Mouse (Mus musculus): ENCODE measurements around the gene Zfp706.

GRCm38 (mm10) chr15:37019434-37019833 is 11.9 kb upstream of the Zfp706 start:
- TF ChIP-seq ZNF384 (IDR thresholded peaks at IDR 0.05; ENCODE audit: low read depth, low read length) (no peak), ZC3H11A (IDR thresholded peaks at IDR 0.05; ENCODE audit: low read depth, low read length) (no peak), MAX (IDR thresholded peaks at IDR 0.05; ENCODE audit: low read length) (no peak), E2F4 (IDR thresholded peaks at IDR 0.05; ENCODE audit: borderline replicate concordance, low read depth, low read length) (no peak), CTCF (IDR thresholded peaks at IDR 0.05 in 2 of 3, conservative IDR thresholded peaks at IDR 0.05 in 1 of 3; ENCODE audit: control insufficient read depth in 1 of 3, insufficient read depth in 1 of 3, low read depth in 2 of 3, low read length in 3 of 3, poor library complexity in 1 of 3, severe bottlenecking in 1 of 3) (no peak), POLR2A (IDR thresholded peaks at IDR 0.05; ENCODE audit: control insufficient read depth in 1 of 2, insufficient read depth in 1 of 2, low read depth in 1 of 2, low read length in 2 of 2, poor library complexity in 1 of 2) (no peak), CHD2 (IDR thresholded peaks at IDR 0.05; ENCODE audit: low read length) (no peak), GATA1 (IDR thresholded peaks at IDR 0.05; ENCODE audit: low read depth, low read length) (peak; percentile 5; the same call in 1 of the 2 replicates), BHLHE40 (IDR thresholded peaks at IDR 0.05; ENCODE audit: borderline replicate concordance, low read depth, low read length) (no peak)

Data from MEL (cell line).